Mouse (Mus musculus) E14TG2a.4 (cell line): ENCODE data around the gene Cox15.

Experiments used
- H3K27me3 ChIP-seq: 2 replicates; pipeline ENCODE4 v1.6.1; 2014; ENCODE audit warnings: low read length, control low read depth; ENCODE audit not compliant: insufficient read depth
- H3K36me3 ChIP-seq: 2 replicates; pipeline ENCODE4 v1.6.1; 2014; ENCODE audit warnings: low read length, control low read depth; ENCODE audit not compliant: insufficient read depth
- H3K4me1 ChIP-seq: replicated peaks from 2 replicates; pipeline ENCODE4 v1.6.1; 2014; ENCODE audit warnings: low read depth, low read length, control low read depth
- H3K4me3 ChIP-seq: replicated peaks from 2 replicates; pipeline ENCODE4 v1.5.1; 2014; ENCODE audit warnings: mild to moderate bottlenecking, low read length
- H3K9me3 ChIP-seq: 2 replicates; pipeline ENCODE4 v1.6.1; 2014; ENCODE audit warnings: low read length, control low read depth
- CTCF ChIP-seq: conservative IDR thresholded peaks from 2 replicates; pipeline ENCODE4 v1.5.1; 2014; ENCODE audit warnings: low read length
- NANOG ChIP-seq: IDR thresholded peaks from 2 replicates; pipeline ENCODE4 v1.6.1; 2014; ENCODE audit warnings: borderline replicate concordance, low read length, mixed read lengths
- POU5F1 ChIP-seq: IDR thresholded peaks from 2 replicates; pipeline ENCODE4 v1.6.1; 2014; ENCODE audit warnings: low read length, borderline replicate concordance

The Cox15 gene

GRCm38 (mm10) chr19:43709317-43709716 lies 43.5 kb downstream of the Cox15 start:
- Histone ChIP-seq H3K4me3 (no peak overlapping the region), H3K36me3 (peaks cover 21% of the 10 kb centered on the region), H3K27me3 (no peaks in the 10 kb centered on the region), H3K4me1 (peaks cover 21% of the 10 kb centered on the region), H3K9me3 (no peaks in the 10 kb centered on the region)
- TF ChIP-seq NANOG (no peak), CTCF (no peak), POU5F1 (no peak)

- no peaks in the 10 kb centered on the region for H3K27me3 ChIP-seq
- H3K36me3 ChIP-seq, result peaks cover 21% of the 10 kb centered on the region
- TF ChIP-seq CTCF, result no peak
- no peak for TF ChIP-seq NANOG
- no peak for TF ChIP-seq POU5F1
- H3K9me3 ChIP-seq, result no peaks in the 10 kb centered on the region
- H3K4me3 ChIP-seq, result no peak overlapping the region
- H3K4me1 ChIP-seq, result peaks cover 21% of the 10 kb centered on the region
Observed at GRCm38 (mm10) chr19:43708206-43708605, 44.6 kb downstream of the Cox15 start.

- Histone ChIP-seq H3K9me3 (no peaks in the 10 kb centered on the region), H3K4me1 (peaks cover 6% of the 10 kb centered on the region), H3K27me3 (no peaks in the 10 kb centered on the region), H3K4me3 (no peak overlapping the region), H3K36me3 (peaks cover 20% of the 10 kb centered on the region)
- TF ChIP-seq POU5F1 (no peak), CTCF (no peak), NANOG (no peak)
Observed at GRCm38 (mm10) chr19:43704787-43705497, 47.9 kb downstream of the Cox15 start.

GRCm38 (mm10) chr19:43704211-43704610 lies 48.6 kb downstream of the Cox15 start:
- TF ChIP-seq CTCF (no peak), NANOG (no peak), POU5F1 (no peak)
- Histone ChIP-seq H3K27me3 (no peaks in the 10 kb centered on the region), H3K9me3 (no peaks in the 10 kb centered on the region), H3K36me3 (peaks cover 22% of the 10 kb centered on the region), H3K4me1 (peaks cover 14% of the 10 kb centered on the region), H3K4me3 (no peak overlapping the region)

GRCm38 (mm10) chr19:43699763-43700155 lies 53.0 kb downstream of the Cox15 start:
- peaks cover 5% of the 10 kb centered on the region; the same call in 1 of the 2 replicates for H3K36me3 ChIP-seq
- no peak overlapping the region for H3K4me3 ChIP-seq
- peaks cover 23% of the 10 kb centered on the region for H3K4me1 ChIP-seq
- TF ChIP-seq NANOG (no peak), POU5F1 (no peak), CTCF (no peak)
- H3K9me3 ChIP-seq, result no peaks in the 10 kb centered on the region
- 0 out of 2 replicates have a peak, but pooled peaks cover 2% of the 10 kb centered on the region for H3K27me3 ChIP-seq

- H3K4me3 ChIP-seq, result no peak overlapping the region
- H3K9me3 ChIP-seq, result no peaks in the 10 kb centered on the region
- TF ChIP-seq POU5F1, result no peak
- no peak for TF ChIP-seq CTCF
- no peak for TF ChIP-seq NANOG
- peaks cover 4% of the 10 kb centered on the region; the same call in 1 of the 2 replicates for H3K36me3 ChIP-seq
- peaks cover 22% of the 10 kb centered on the region for H3K4me1 ChIP-seq
- H3K27me3 ChIP-seq, result 0 out of 2 replicates have a peak, but pooled peaks cover 2% of the 10 kb centered on the region
Observed at GRCm38 (mm10) chr19:43699021-43699762, 53.6 kb downstream of the Cox15 start.

- H3K4me3 ChIP-seq, result no peak overlapping the region
- TF ChIP-seq NANOG (no peak), POU5F1 (no peak), CTCF (no peak)
- no peaks in the 10 kb centered on the region for H3K9me3 ChIP-seq
- peaks cover 4% of the 10 kb centered on the region; the same call in 1 of the 2 replicates for H3K36me3 ChIP-seq
- H3K4me1 ChIP-seq, result peaks cover 22% of the 10 kb centered on the region
- H3K27me3 ChIP-seq, result 0 out of 2 replicates have a peak, but pooled peaks cover 2% of the 10 kb centered on the region
Observed at GRCm38 (mm10) chr19:43697666-43698370, 55.0 kb downstream of the Cox15 start.

- no peaks in the 10 kb centered on the region for H3K9me3 ChIP-seq
- H3K4me1 ChIP-seq, result peaks cover 27% of the 10 kb centered on the region
- no peak overlapping the region for H3K4me3 ChIP-seq
- 0 out of 2 replicates have a peak, but pooled peaks cover 2% of the 10 kb centered on the region for H3K27me3 ChIP-seq
- TF ChIP-seq CTCF (no peak), NANOG (no peak), POU5F1 (no peak)
- peaks cover 4% of the 10 kb centered on the region; the same call in 1 of the 2 replicates for H3K36me3 ChIP-seq
Observed at GRCm38 (mm10) chr19:43695514-43695964, 57.3 kb downstream of the Cox15 start.
